Mouse (Mus musculus) ES-E14 (cell line): ENCODE data around the gene Dkkl1. TPM values are rescaled to one million over a fixed set of nuclear protein-coding genes. Genes with fewer than 3 reads are reported as not detected.

Experiments
- DNase-seq: peaks from one replicate; pipeline ENCODE4 v3.0.0-alpha.2; 2013; ENCODE audit warnings: low read depth, low spot score
- H3K27ac ChIP-seq: 2 replicates; pipeline ENCODE4 v1.5.1; 2012; ENCODE audit warnings: low read depth, mild to moderate bottlenecking, low read length, moderate library complexity, mixed read lengths; ENCODE audit not compliant: poor library complexity, insufficient read depth, severe bottlenecking
- H3K36me3 ChIP-seq: 2 replicates; pipeline ENCODE4 v1.6.1; 2012; ENCODE audit warnings: mild to moderate bottlenecking, low read length, moderate library complexity, mixed read lengths; ENCODE audit not compliant: control insufficient read depth, poor library complexity, insufficient read depth, severe bottlenecking
- H3K4me1 ChIP-seq, 2 experiments: fragments of 150-350 bp in 1 of 2; sonication (generic) in 1 of 2; 2 replicates each; pipeline ENCODE4 v1.6.1; 2012; ENCODE audit warnings: low read length in 2 of 2, mild to moderate bottlenecking in 1 of 2, mixed read lengths in 1 of 2; ENCODE audit not compliant: control insufficient read depth in 2 of 2, insufficient read depth in 2 of 2, poor library complexity in 1 of 2
- H3K4me3 ChIP-seq, 2 experiments: fragments of 150-350 bp in 1 of 2; sonication (generic) in 1 of 2; 2 replicates each; pipeline ENCODE4 v1.5.1; 2012; ENCODE audit warnings: low read length in 2 of 2, low read depth in 1 of 2, mild to moderate bottlenecking in 1 of 2, mixed read lengths in 1 of 2; ENCODE audit not compliant: insufficient read depth in 1 of 2, poor library complexity in 1 of 2, severe bottlenecking in 1 of 2
- H3K9ac ChIP-seq: 2 replicates; pipeline ENCODE4 v1.6.1; 2012; ENCODE audit warnings: low read depth, mild to moderate bottlenecking, low read length, mixed read lengths; ENCODE audit not compliant: poor library complexity, insufficient read depth, severe bottlenecking
- H3K9me3 ChIP-seq: fragments of 150-350 bp; sonication (generic); 2 replicates; pipeline ENCODE4 v1.6.1; 2012; ENCODE audit warnings: low read depth, mild to moderate bottlenecking, low read length; ENCODE audit not compliant: control insufficient read depth, insufficient read depth
- CHD2 ChIP-seq: IDR thresholded peaks from 2 replicates; pipeline ENCODE4 v1.6.1; 2014; ENCODE audit warnings: mild to moderate bottlenecking, low read depth, low read length, inconsistent platforms
- HCFC1 ChIP-seq: IDR thresholded peaks from 2 replicates; pipeline ENCODE4 v1.6.1; 2012; ENCODE audit warnings: low read length, inconsistent platforms, borderline replicate concordance; ENCODE audit not compliant: insufficient read depth
- MAFK ChIP-seq: IDR thresholded peaks from 2 replicates; pipeline ENCODE4 v1.6.1; 2014; ENCODE audit warnings: mild to moderate bottlenecking, low read depth, low read length, inconsistent platforms; ENCODE audit not compliant: insufficient read depth
- ZC3H11A ChIP-seq: IDR thresholded peaks from 2 replicates; pipeline ENCODE4 v1.6.1; 2012; ENCODE audit warnings: low read depth, mild to moderate bottlenecking, inconsistent platforms, low read length, borderline replicate concordance
- ZNF384 ChIP-seq: IDR thresholded peaks from 2 replicates; pipeline ENCODE4 v1.6.1; 2012; ENCODE audit warnings: low read depth, low read length, inconsistent platforms
- in situ Hi-C, 2 experiments: fragments of 600-800 bp; cut with MboI; formaldehyde crosslinking; loops; one replicate each; pipeline ENCODE4 v1.15.1; 2025; ENCODE audit warnings: low sequenced_read_pairs in 2 of 2, inconsistent platforms in 1 of 2; ENCODE audit not compliant: unreplicated experiment in 2 of 2
- total RNA-seq: library from RNA; depleted of rRNA; stranded (reverse); fragments of 300-350 nt; gene quantifications from 2 replicates; pipeline ENCODE4 v1.2.3, GENCODE M21; 2012

The Dkkl1 gene
- total RNA-seq, 1 experiment, result 6.9 TPM

DNA sequence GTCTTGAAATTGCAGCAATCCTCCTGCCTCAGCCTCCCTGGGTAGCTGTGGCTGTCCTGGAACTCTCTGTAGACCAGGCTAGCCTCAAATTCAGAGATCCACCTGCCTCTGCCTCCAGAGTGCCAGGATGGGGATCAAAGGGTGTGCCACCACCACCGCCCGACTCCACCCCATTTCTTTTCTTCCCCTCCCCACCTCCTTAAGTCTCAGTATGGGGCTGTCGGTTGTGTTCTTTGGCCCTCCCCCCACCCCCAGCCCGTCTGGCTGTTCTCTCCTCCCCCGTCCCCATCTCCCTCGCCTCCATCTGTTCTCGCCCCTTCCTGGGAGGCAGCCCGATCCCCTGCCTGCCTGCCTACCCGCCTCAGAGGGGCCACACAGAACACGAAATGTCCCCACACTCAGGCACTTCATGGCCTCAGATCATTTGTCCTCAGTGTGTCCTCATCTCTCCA, 45.0 kb downstream of the Dkkl1 start:
- 0 out of 2 replicates have a peak overlapping the region, but pooled peaks have one; percentile 8 for H3K9ac ChIP-seq
- no peaks in the 10 kb centered on the region for H3K36me3 ChIP-seq
- in situ Hi-C loops, result no loop called here
- H3K4me1 ChIP-seq, result peaks cover 4 to 25% of the 10 kb centered on the region in 2 experiments; a peak in 3 of 4 replicates
- DNase-seq, result no peak
- no peak overlapping the region for H3K4me3 ChIP-seq
- TF ChIP-seq ZNF384, result no peak
- TF ChIP-seq ZC3H11A, result no peak
- TF ChIP-seq MAFK, result no peak
- no peak for TF ChIP-seq HCFC1
- no peak for TF ChIP-seq CHD2
- H3K9me3 ChIP-seq, result no peaks in the 10 kb centered on the region
- no peak overlapping the region for H3K27ac ChIP-seq

GRCm38 (mm10) chr7:45165701-45166100, 46.2 kb downstream of the Dkkl1 start:
- no peaks in the 10 kb centered on the region for H3K36me3 ChIP-seq
- no peak overlapping the region for H3K9ac ChIP-seq
- no peaks in the 10 kb centered on the region for H3K9me3 ChIP-seq
- H3K4me1 ChIP-seq, result peaks cover 2 to 21% of the 10 kb centered on the region in 2 experiments; a peak in 2 of 4 replicates
- no peak overlapping the region for H3K27ac ChIP-seq
- no peak for DNase-seq
- in situ Hi-C loops, result no loop called here
- no peak for TF ChIP-seq HCFC1
- no peak for TF ChIP-seq MAFK
- TF ChIP-seq CHD2, result no peak
- no peak for TF ChIP-seq ZC3H11A
- TF ChIP-seq ZNF384, result no peak
- H3K4me3 ChIP-seq, result no peak overlapping the region

- Histone ChIP-seq H3K27ac (no peak overlapping the region), H3K36me3 (peaks cover 5% of the 10 kb centered on the region; the same call in 1 of the 2 replicates), H3K4me1 (peaks cover 2 to 21% of the 10 kb centered on the region in 2 experiments; a peak in 2 of 4 replicates), H3K9me3 (no peaks in the 10 kb centered on the region), H3K4me3 (no peak overlapping the region), H3K9ac (no peak overlapping the region)
- in situ Hi-C loops, result no loop called here
- no peak for DNase-seq
- TF ChIP-seq ZC3H11A, result no peak
- TF ChIP-seq ZNF384, result no peak
- TF ChIP-seq MAFK, result no peak
Observed at GRCm38 (mm10) chr7:45164833-45165232, 47.1 kb downstream of the Dkkl1 start.

DNA sequence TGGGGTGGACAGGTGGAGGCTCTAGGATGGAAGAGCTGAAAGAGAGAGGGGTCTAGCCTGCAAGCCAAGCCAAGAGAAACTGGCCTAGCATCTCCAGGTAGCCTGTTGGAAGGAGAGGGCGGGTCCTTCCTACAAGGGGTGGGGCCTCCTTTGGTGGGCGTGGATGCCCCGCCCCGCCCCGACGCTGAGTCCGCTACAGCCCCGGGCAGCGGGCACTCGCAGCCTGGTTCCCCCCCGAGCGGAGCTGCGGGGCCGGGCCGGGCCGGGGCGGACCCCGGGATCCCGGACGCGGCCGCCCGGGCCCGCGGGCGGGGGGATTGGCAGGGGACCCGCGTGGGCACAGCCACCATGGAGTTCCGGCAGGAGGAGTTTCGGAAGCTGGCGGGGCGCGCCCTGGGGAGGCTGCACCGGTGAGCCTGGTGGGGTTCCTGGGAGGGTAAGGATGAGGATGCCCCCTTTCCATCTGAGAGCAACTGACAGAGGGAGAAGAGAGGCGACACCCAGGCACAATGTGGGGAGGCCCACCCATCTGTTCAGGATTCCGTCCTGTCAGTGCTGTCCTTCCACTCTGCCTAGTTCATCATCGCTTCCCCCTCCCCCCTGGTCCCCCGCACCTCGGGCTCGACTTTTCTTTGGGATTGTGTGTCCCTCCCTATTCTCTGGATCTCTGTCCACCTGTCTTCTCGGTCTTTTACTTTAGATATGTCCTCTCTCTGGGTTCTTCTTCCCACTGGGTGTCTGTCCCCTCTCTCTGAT, 48.0 kb downstream of the Dkkl1 start, which contains the start of gene Slc17a7:
TSS of gene Slc17a7 (plus strand) at position 215 of the 756 bp plus-strand sequence.
- in situ Hi-C loops, result no loop called here

More for the DNA sequence above, 48.0 kb downstream of the Dkkl1 start, which contains the start of gene Slc17a7:
- no peak within 1 kb of the TSS for H3K27ac ChIP-seq
- H3K4me1 ChIP-seq, result peaks cover 2 to 21% of the 10 kb centered on the region in 2 experiments; a peak in 2 of 4 replicates
- H3K9me3 ChIP-seq, result no peaks in the 10 kb centered on the region
- H3K9ac ChIP-seq, result peak within 1 kb of the TSS; percentile 57; the same call in 1 of the 2 replicates
- H3K4me3 ChIP-seq, result peak within 1 kb of the TSS; percentile 61 to 80
- TF ChIP-seq MAFK, result no peak
- TF ChIP-seq CHD2, result no peak
- DNase-seq, result peak; percentile 51
- H3K36me3 ChIP-seq, result peaks cover 7% of the 10 kb centered on the region; the same call in 1 of the 2 replicates
